Mouse (Mus musculus) heart, embryonic 11.5 days (tissue): Measurements from ENCODE around the gene Arhgap4. TPM values are rescaled to one million over a fixed set of nuclear protein-coding genes. Genes with fewer than 3 reads are reported as not detected.

Experiments
- ATAC-seq: fragments of 200-750 bp; cut with Nextera tagmentation; replicated peaks from 2 replicates; pipeline ENCODE4 v1.8.0; 2017; ENCODE audit warnings: moderate library complexity; ENCODE audit not compliant: insufficient number of reproducible peaks, low FRiP score, low TSS enrichment
- H3K27ac ChIP-seq: fragments of 300-500 bp; sonication (generic); 2 replicates; pipeline ENCODE4 v1.5.1; 2014; ENCODE audit warnings: mild to moderate bottlenecking, low read depth, low read length
- H3K27me3 ChIP-seq: fragments of 300-500 bp; sonication (generic); 2 replicates; pipeline ENCODE4 v1.6.1; 2014; ENCODE audit warnings: mild to moderate bottlenecking, low read length, mixed read lengths; ENCODE audit not compliant: control insufficient read depth, insufficient read depth
- H3K36me3 ChIP-seq: fragments of 300-500 bp; sonication (generic); 2 replicates; pipeline ENCODE4 v1.6.1; 2014; ENCODE audit warnings: mild to moderate bottlenecking, low read length, moderate library complexity, mixed read lengths; ENCODE audit not compliant: control insufficient read depth, insufficient read depth
- H3K4me1 ChIP-seq: fragments of 300-500 bp; sonication (generic); 2 replicates; pipeline ENCODE4 v1.6.1; 2014; ENCODE audit warnings: low read length; ENCODE audit not compliant: control insufficient read depth, insufficient read depth
- H3K4me2 ChIP-seq: fragments of 300-500 bp; sonication (generic); 2 replicates; pipeline ENCODE4 v1.6.1; 2014; ENCODE audit warnings: mild to moderate bottlenecking, moderate library complexity
- H3K4me3 ChIP-seq: fragments of 300-500 bp; sonication (generic); 2 replicates; pipeline ENCODE4 v1.5.1; 2014; ENCODE audit warnings: low read depth, low read length
- H3K9ac ChIP-seq: fragments of 300-500 bp; sonication (generic); 2 replicates; pipeline ENCODE4 v1.6.1; 2014; ENCODE audit warnings: mild to moderate bottlenecking, low read depth, low read length, moderate library complexity
- H3K9me3 ChIP-seq: fragments of 300-500 bp; sonication (generic); replicated peaks from 2 replicates; pipeline ENCODE4 v1.6.1; 2016; ENCODE audit warnings: low read length; ENCODE audit not compliant: control insufficient read depth
- WGBS: fragments of 180-500 bp; shearing (Covaris S2); extraction: QIAGEN DNeasy Blood & Tissue Kit; methylation state at CpG from one replicate; pipeline ENCODE4 v1.1.7; 2014; ENCODE audit not compliant: insufficient replicate concordance; 5-methylcytosine and 5-hydroxymethylcytosine counted together
- polyA plus RNA-seq: library from polyadenylated mRNA; unstranded; fragments of >200 nt; fragmentation: Nextera tagmentation; extraction: Ambion mirVana; gene quantifications from 2 replicates; pipeline ENCODE4 v1.2.1, GENCODE M21; 2014

Gene Arhgap4
- polyA plus RNA-seq, 1 experiment from 2014 or later = 0.96 TPM

- Histone ChIP-seq H3K4me2 (no peak overlapping the region; the same call in 1 of the 2 replicates), H3K4me3 (no peak overlapping the region), H3K27me3 (no peaks in the 10 kb centered on the region), H3K27ac (no peak overlapping the region), H3K36me3 (no peaks in the 10 kb centered on the region), H3K9ac (no peak overlapping the region), H3K9me3 (no peaks in the 10 kb centered on the region), H3K4me1 (peaks cover 2% of the 10 kb centered on the region; the same call in 1 of the 2 replicates)
- no peak for ATAC-seq
Observed at GRCm38 (mm10) chrX:73910451-73910850, 11.2 kb downstream of the Arhgap4 start.

GRCm38 (mm10) chrX:73910049-73910448, 11.6 kb downstream of the Arhgap4 start:
- H3K36me3 ChIP-seq = no peaks in the 10 kb centered on the region

GRCm38 (mm10) chrX:73897959-73898358, 23.7 kb downstream of the Arhgap4 start:
- Histone ChIP-seq H3K27ac (no peak overlapping the region), H3K27me3 (peaks cover 2% of the 10 kb centered on the region; the same call in 1 of the 2 replicates), H3K36me3 (no peaks in the 10 kb centered on the region), H3K9ac (no peak overlapping the region), H3K4me1 (no peaks in the 10 kb centered on the region), H3K9me3 (no peaks in the 10 kb centered on the region), H3K4me3 (no peak overlapping the region), H3K4me2 (no peak overlapping the region)
- 52% methylated on average over 3 of the region's 3 CpGs for whole genome bisulfite sequencing
- ATAC-seq = no peak

More at GRCm38 (mm10) chrX:73910049-73910448, 11.6 kb downstream of the Arhgap4 start:
- H3K4me1 ChIP-seq = peaks cover 2% of the 10 kb centered on the region; the same call in 1 of the 2 replicates
- ATAC-seq = no peak
- 79% methylated on average over 1 of the region's 1 CpGs for WGBS
- no peak overlapping the region for H3K9ac ChIP-seq
- H3K27me3 ChIP-seq = no peaks in the 10 kb centered on the region
- no peaks in the 10 kb centered on the region for H3K9me3 ChIP-seq
- H3K4me2 ChIP-seq = no peak overlapping the region
- H3K27ac ChIP-seq = no peak overlapping the region
- H3K4me3 ChIP-seq = no peak overlapping the region

GRCm38 (mm10) chrX:73895719-73896118, 26.0 kb downstream of the Arhgap4 start, which contains the start of gene L1cam:
Gene L1cam, minus strand, starts transcription at chrX:73896105.
- no peak within 1 kb of the TSS for H3K4me3 ChIP-seq
- no peak within 1 kb of the TSS for H3K4me2 ChIP-seq
- 14% methylated on average over 2 of the region's 2 CpGs for WGBS
- no peaks in the 10 kb centered on the region for H3K4me1 ChIP-seq
- no peak within 1 kb of the TSS for H3K27ac ChIP-seq
- H3K36me3 ChIP-seq = no peaks in the 10 kb centered on the region
- no peak within 1 kb of the TSS for H3K9ac ChIP-seq
- H3K27me3 ChIP-seq = peaks cover 2% of the 10 kb centered on the region; the same call in 1 of the 2 replicates
- no peaks in the 10 kb centered on the region for H3K9me3 ChIP-seq
- no peak for ATAC-seq

- Histone ChIP-seq H3K36me3 (no peaks in the 10 kb centered on the region), H3K4me2 (no peak overlapping the region), H3K27ac (no peak overlapping the region), H3K27me3 (peaks cover 2% of the 10 kb centered on the region; the same call in 1 of the 2 replicates), H3K9ac (no peak overlapping the region), H3K4me1 (no peaks in the 10 kb centered on the region), H3K9me3 (no peaks in the 10 kb centered on the region), H3K4me3 (no peak overlapping the region)
- no peak for ATAC-seq
- WGBS = 90% methylated on average over 14 of the region's 14 CpGs
Observed at GRCm38 (mm10) chrX:73892833-73893232, 28.8 kb downstream of the Arhgap4 start.

GRCm38 (mm10) chrX:73891551-73892152, 30.0 kb downstream of the Arhgap4 start, which contains the start of gene Avpr2:
Gene Avpr2, plus strand, starts transcription at chrX:73892102.
- H3K27ac ChIP-seq = no peak within 1 kb of the TSS
- no peak within 1 kb of the TSS for H3K4me3 ChIP-seq
- WGBS = 74% methylated on average over 6 of the region's 6 CpGs
- ATAC-seq = no peak
- no peaks in the 10 kb centered on the region for H3K36me3 ChIP-seq
- H3K4me1 ChIP-seq = no peaks in the 10 kb centered on the region
- H3K27me3 ChIP-seq = peaks cover 2% of the 10 kb centered on the region; the same call in 1 of the 2 replicates
- H3K4me2 ChIP-seq = no peak within 1 kb of the TSS
- H3K9me3 ChIP-seq = no peaks in the 10 kb centered on the region
- no peak within 1 kb of the TSS for H3K9ac ChIP-seq

- H3K4me1 ChIP-seq = no peaks in the 10 kb centered on the region
- no peaks in the 10 kb centered on the region for H3K9me3 ChIP-seq
- H3K9ac ChIP-seq = no peak overlapping the region
- no peaks in the 10 kb centered on the region for H3K36me3 ChIP-seq
- no peak overlapping the region for H3K4me3 ChIP-seq
- no peak overlapping the region for H3K27ac ChIP-seq
- no peak overlapping the region; the same call in 1 of the 2 replicates for H3K4me2 ChIP-seq
- WGBS = 13% methylated on average over 6 of the region's 6 CpGs
- peaks cover 27% of the 10 kb centered on the region for H3K27me3 ChIP-seq
- ATAC-seq = no peak
Observed at GRCm38 (mm10) chrX:73881463-73881862, 40.2 kb downstream of the Arhgap4 start.

GRCm38 (mm10) chrX:73881036-73881427, 40.6 kb downstream of the Arhgap4 start:
- peak overlapping the region; percentile 39 for H3K4me3 ChIP-seq
- peaks cover 28% of the 10 kb centered on the region for H3K27me3 ChIP-seq
- H3K36me3 ChIP-seq = no peaks in the 10 kb centered on the region
- no peak overlapping the region for H3K27ac ChIP-seq
- H3K9me3 ChIP-seq = no peaks in the 10 kb centered on the region
- H3K4me2 ChIP-seq = peak overlapping the region; percentile 63
- no peaks in the 10 kb centered on the region for H3K4me1 ChIP-seq
- ATAC-seq = no peak
- H3K9ac ChIP-seq = no peak overlapping the region
- 22% methylated on average over 16 of the region's 16 CpGs for WGBS
